Mouse (Mus musculus): Measurements from ENCODE around the gene Gjd3. TPM values are rescaled to one million over a fixed set of nuclear protein-coding genes. Genes with fewer than 3 reads are reported as not detected.
A peak's percentile ranks its signal among the peaks of the same experiment; 100 is the strongest.
"Not testable (repeated sequence)": the region's sequence is repeated elsewhere in the genome, so short reads cannot be mapped to it uniquely, and the experiment has no call there.

The Gjd3 gene
- not detected in 2 replicates for total RNA-seq (2017)

- peak; percentile 22; the same call in 1 of the 2 replicates for ATAC-seq (replicated peaks; ENCODE audit: low read depth, poor library complexity, severe bottlenecking)
These were observed at the start of gene Gjd3 for GRCm38 (mm10) chr11:98982773-98983133. Gene Gjd3, minus strand, starts transcription at chr11:98983016.

DNA sequence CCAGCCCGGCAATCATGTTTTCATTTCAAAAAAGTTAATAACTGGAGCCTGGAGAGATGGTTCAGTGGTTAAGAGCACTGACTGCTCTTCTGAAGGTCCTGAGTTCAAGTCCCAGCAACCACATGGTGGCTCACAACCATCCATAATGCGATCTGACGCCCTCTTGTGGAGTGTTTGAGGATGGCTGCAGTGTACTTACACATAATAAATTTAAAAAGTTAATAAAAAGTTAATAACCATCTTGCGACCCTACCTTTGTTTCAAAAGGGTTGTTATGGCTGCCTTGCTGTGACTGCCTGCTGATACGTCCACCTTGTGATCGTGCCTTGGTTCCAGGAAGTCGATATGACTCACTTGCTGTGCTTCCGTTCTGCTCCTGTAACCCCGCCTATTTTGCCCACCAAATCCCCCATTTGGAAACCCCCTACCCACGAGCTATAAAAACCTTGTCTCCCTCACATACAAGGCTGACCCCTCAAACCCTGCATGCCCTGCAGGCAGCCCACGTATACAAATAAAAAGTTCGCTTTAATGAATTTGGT lies 44.2 kb upstream of the Gjd3 start:
- no peak for ATAC-seq (replicated peaks; ENCODE audit: low read depth, poor library complexity, severe bottlenecking)

- no peak for ATAC-seq (replicated peaks; ENCODE audit: low read depth, poor library complexity, severe bottlenecking)
These were observed 43.1 kb upstream of the Gjd3 start for GRCm38 (mm10) chr11:99025878-99026277.

DNA sequence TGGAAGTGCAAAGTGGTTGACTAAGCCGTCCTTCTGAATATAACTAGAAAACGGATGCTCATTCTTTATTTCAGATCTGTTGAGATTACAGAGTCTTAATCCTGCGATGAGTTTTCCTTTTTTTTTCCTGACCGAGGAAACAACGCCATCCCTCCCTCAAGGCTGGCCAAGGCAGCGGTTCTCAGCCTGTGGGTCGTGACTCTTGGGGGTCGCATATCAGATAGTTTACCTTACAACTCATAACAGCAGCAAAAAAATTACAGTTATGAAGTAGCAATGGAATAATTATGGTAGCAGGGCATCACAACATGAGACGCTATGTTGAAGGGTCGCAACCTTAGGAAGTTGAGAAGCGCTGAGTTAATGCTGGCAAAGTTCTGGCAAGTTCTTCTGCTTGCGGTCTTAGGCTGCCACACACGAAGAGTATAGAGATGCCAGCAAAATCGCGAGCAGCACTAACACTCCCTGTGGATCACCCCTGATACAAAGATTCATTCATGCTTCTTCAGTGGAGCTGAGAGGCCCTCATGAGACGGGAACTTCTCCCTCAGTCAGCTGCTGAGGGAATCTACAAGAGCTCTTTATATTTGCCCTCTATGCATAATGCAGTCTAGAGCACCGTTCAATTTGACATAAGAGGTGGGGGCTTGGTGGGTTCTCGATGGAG lies 41.8 kb upstream of the Gjd3 start:
- ATAC-seq (replicated peaks; ENCODE audit: low read depth, poor library complexity, severe bottlenecking), result no peak

DNA sequence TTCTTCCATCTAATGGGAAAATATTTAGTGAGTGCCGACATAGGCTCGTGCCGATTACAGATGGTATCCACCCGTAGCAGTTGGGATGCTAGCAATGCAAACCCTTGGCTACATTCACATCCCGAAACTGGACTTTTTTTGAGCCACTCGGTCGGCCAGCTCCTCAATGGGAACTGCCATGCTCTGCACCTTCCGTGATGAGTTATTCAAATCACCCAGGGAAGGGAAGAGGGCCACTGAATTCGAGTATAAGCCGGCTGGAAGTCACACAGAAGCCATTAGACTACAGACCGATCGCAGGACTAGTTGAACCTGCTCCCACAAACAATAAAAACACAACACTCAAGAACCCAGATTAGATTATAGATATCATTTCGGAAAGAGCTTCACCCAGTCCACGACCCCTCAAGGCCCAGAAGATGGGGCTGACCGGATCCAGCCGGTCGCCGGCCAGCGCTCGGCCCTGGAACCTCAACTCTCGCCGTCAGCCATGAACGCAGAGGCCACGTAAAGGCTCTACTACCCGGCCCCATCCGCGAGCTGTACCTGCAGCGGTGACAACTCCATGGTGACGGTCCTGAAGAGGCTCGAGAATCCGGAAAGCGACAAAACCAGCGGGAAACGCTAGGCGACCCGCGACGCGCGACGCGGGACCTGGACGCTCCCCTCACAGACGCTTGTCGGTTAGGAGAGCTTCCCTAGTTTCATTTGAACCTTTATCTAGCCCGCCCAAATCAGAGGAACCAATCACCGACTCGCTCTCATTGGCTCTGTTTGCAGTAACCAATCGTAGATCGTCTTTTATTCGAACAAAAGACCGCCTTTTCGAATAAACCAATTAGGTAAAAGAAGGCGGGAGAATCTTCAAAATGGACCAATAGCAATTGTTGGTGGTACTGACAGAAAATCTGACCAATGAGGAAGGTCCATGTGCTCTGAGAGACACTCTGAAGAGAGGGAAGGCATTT lies 41.0 kb upstream of the Gjd3 start, which contains the start of gene Top2a:
TSS of gene Top2a (minus strand) at position 690 of the 968 bp plus-strand sequence.
- ATAC-seq (replicated peaks; ENCODE audit: low read depth, poor library complexity, severe bottlenecking), result peak; percentile 96

DNA sequence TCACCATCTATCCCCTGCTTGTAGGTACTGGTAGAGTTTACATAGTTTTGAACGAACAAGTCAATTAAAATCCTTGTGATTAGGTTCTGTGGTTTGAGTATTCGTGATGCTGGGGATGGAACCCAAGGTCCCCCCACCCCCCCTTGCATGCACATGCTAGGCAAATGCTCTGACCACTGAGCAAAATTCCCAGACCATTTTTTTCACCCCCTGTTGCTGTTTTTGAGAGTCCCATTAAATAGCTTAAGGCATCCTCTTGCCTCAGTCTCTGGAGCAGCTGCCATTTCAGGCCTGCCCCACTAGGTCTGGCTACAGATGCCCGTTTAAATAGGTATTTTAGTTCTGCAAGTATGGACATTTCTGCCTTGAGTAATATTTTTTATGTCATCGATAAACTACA lies 40.3 kb upstream of the Gjd3 start:
- ATAC-seq (replicated peaks; ENCODE audit: low read depth, poor library complexity, severe bottlenecking), result no peak

GRCm38 (mm10) chr11:99022384-99022933 lies 39.6 kb upstream of the Gjd3 start:
- ATAC-seq (replicated peaks; ENCODE audit: low read depth, poor library complexity, severe bottlenecking), result no peak

- ATAC-seq (replicated peaks; ENCODE audit: low read depth, poor library complexity, severe bottlenecking), result no peak
These were observed 37.0 kb upstream of the Gjd3 start for GRCm38 (mm10) chr11:99019844-99020243.

GRCm38 (mm10) chr11:99013856-99014255 lies 31.0 kb upstream of the Gjd3 start:
- ATAC-seq (replicated peaks; ENCODE audit: low read depth, poor library complexity, severe bottlenecking), result no peak

DNA sequence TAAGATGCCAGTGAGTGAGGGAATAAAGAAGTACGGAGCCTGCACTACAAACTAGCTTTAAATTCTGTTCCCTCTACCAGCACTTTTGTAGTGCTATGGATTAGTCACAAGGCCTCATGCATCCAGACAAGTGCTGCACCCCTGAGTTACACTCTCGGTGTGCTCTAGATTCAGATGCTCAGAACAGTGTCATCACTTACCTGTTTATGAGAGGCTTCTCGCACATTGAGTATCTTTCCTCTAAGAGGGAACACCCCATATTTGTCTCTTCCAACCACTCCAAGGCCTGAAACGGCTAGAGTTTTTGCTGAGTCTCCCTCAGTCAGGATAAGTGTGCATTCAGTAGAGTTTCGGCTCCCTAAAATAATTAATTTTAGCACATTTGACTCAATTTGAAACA lies 27.9 kb upstream of the Gjd3 start:
- no peak for ATAC-seq (replicated peaks; ENCODE audit: low read depth, poor library complexity, severe bottlenecking)

- ATAC-seq (replicated peaks; ENCODE audit: low read depth, poor library complexity, severe bottlenecking), result no peak
These were observed 27.3 kb upstream of the Gjd3 start for GRCm38 (mm10) chr11:99010124-99010523.

GRCm38 (mm10) chr11:99006788-99007187 lies 24.0 kb upstream of the Gjd3 start:
- ATAC-seq (replicated peaks; ENCODE audit: low read depth, poor library complexity, severe bottlenecking), result no peak

DNA sequence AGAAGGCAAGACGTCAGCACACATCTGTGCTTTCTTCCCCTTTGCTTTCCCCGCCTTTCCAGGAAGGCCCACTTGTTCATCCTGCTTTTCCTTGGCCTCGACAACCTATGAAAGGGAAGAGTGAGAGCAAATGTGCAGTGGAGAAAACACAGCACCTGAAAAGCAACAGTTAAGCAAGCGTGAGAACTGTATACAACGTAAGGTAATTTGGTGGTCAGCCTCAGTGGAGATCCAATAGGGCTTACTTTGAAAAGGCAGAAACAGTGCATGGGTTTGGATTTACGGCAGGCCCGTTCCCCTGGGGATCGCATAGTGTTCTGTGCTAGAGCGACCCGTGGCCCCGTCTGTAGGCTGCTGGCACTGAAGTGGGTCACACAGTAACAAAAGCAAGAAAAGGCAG lies 16.4 kb upstream of the Gjd3 start:
- no peak for ATAC-seq (replicated peaks; ENCODE audit: low read depth, poor library complexity, severe bottlenecking)

DNA sequence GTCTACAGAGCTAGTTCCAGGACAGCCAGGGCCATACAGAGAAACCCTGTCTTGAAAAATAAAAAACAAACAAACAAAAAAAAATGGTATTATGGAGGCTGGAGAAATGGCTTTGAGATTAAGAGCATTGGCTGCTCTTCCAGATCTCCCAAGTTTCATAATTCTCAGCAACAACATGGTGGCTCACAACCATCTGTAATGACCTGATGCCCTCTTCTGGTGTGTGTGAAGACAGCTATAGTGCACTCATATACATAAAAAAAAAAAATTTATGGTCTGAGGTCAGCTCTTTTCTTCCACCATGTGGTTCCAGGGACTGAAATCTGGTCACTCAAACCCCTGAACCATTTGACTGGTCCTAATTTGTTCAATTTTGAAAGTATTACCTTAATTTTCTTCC lies 16.0 kb upstream of the Gjd3 start:
- no peak for ATAC-seq (replicated peaks; ENCODE audit: low read depth, poor library complexity, severe bottlenecking)

DNA sequence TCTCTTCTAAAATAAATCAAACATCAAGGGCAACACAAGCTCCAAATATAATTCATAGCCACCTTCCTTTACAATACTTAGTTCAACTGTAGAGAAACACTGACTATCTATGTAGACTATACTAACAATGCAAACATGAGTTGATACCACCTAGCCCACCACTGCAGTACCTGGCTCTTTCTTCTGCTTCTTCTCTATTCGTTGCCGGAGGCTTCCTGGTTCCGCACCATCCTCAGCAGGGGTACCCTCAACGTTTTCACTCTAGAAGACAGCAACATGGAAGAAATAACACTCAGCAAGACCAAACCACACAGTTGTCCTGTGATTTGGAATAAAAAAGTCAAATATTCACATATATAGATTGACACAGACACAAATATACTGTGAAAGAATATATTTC lies 14.8 kb upstream of the Gjd3 start:
- ATAC-seq (replicated peaks; ENCODE audit: low read depth, poor library complexity, severe bottlenecking), result no peak

DNA sequence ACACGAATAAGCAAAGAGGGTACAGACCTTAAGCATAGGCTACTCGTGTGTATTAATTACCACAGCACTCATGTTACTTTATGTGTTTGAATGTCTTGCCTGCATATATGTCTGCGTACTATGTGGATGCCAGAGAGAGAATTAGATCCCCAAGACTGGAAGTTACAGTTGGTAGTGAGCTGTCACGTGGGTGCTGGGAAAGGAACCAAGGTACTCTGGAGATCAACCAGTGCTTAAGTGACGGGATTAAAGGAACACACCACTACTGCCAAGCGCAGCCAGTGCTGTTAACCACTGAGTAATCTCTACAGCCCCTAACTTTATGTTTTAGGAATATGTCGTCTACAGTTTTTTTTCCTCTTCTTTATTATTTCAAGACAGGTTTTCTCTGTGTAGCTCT lies 13.2 kb upstream of the Gjd3 start:
- ATAC-seq (replicated peaks; ENCODE audit: low read depth, poor library complexity, severe bottlenecking), result no peak

GRCm38 (mm10) chr11:98990866-98991265 lies 8.1 kb upstream of the Gjd3 start:
- ATAC-seq (replicated peaks; ENCODE audit: low read depth, poor library complexity, severe bottlenecking), result no peak

DNA sequence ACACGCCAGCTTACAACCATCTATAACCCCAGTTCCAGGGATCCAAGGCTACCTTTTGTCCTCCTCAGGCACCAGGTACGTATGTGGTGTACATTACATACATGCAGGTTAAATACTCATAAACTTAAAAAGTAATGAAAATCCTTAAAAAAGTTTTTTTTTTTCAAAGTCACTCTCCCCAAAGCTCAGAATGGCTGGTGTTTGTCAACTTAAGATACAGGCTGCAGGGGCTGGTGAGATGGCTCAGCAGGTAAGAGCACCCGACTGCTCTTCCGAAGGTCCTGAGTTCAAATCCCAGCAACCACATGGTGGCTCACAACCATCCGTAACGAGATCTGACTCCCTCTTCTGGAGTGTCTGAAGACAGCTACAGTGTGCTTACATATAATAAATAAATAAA lies 5.4 kb upstream of the Gjd3 start:
- not testable (repeated sequence) for ATAC-seq (replicated peaks; ENCODE audit: low read depth, poor library complexity, severe bottlenecking)

DNA sequence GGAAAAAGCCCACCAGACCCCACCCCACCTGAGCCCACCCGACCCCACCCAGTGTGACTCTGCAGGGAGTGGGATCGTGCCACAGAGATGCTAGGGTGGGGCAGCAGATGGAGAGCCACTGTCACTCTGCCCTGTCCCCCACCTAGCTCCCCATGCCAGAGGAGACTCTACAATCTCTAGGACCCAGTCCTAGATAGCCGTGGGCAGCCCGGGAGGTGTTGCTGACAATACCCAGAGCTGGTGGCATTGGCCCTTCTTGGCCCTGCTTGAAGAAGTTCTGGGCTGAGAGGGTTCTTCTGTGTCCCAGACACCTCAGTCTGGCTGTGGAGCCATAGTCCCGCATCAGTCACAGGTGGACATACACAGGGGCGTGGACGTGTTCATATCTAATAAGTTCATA lies 2.7 kb upstream of the Gjd3 start:
- no peak for ATAC-seq (replicated peaks; ENCODE audit: low read depth, poor library complexity, severe bottlenecking)

GRCm38 (mm10) chr11:98983551-98983950 lies 735 bp upstream of the Gjd3 start:
- ATAC-seq (replicated peaks; ENCODE audit: low read depth, poor library complexity, severe bottlenecking), result no peak

Data from common myeloid progenitor, adult 5-6 weeks (primary cell).